Mouse (Mus musculus) thymus, adult 2 months (tissue): ENCODE measurements around the gene Fam83g.

ENCODE experiments used
- CTCF ChIP-seq: fragments of 200-500 bp; IDR thresholded peaks from 2 replicates; pipeline ENCODE4 v1.5.1; 2012; ENCODE audit warnings: mild to moderate bottlenecking, control low read depth, low read length, moderate library complexity, borderline replicate concordance; ENCODE audit not compliant: control insufficient read depth, poor library complexity, insufficient read depth; ENCODE audit errors: extremely low read depth
- POLR2A ChIP-seq: fragments of 200-500 bp; IDR thresholded peaks from 2 replicates; pipeline ENCODE4 v1.6.1; 2012; ENCODE audit warnings: mild to moderate bottlenecking, low read length, control low read depth, moderate library complexity; ENCODE audit not compliant: control insufficient read depth, poor library complexity, insufficient read depth; ENCODE audit errors: extremely low read depth

DNA sequence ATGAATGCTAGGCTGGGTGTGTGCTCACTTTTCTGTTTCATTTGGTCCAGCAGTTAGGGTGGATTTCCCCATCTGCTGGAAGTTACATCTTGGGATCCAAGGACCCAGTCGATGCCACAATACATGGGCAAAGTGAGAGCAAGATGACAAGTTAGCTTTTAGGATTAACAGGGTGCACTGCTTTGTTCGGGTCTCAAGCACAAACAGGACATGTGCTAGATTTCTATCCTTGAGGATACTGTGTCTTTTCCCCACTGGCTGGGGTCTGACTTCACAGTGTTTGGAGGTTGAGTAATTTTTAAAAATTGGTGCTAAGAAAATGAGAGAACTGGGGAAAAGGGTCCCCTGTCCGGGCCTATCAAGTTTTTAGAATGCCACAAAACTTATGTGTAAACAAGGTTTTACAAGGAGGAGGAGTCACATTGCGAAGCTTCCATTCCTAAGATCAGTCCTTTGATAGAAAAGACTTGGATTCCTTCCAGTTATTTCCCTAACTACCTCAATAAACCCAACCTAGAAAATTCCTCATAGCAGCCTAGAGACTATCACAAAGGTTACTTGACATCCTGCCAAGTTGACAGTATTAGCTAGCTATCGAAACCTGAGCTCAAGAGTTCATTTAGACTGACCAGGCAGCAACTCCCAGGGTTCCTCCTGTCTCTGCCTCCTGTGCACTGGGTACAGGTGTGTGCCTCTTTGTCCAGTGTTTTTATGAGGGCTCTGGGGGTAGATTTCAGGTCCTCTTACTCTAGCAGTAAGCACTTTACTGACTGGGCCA lies 40.5 kb upstream of the Fam83g start:
- no peak for TF ChIP-seq POLR2A
- no peak for TF ChIP-seq CTCF
